Mouse (Mus musculus) stomach, postnatal 0 days (tissue): ENCODE data around the gene Tex101. TPM values are rescaled to one million over a fixed set of nuclear protein-coding genes. Genes with fewer than 3 reads are reported as not detected.
A peak's percentile ranks its signal among the peaks of the same experiment; 100 is the strongest.
"Not testable (repeated sequence)": the region's sequence is repeated elsewhere in the genome, so short reads cannot be mapped to it uniquely, and the experiment has no call there.

ENCODE experiments used
- ATAC-seq: fragments of 200-750 bp; cut with Nextera tagmentation; 2 replicates; pipeline ENCODE4 v1.8.0; 2017; ENCODE audit not compliant: low FRiP score, low TSS enrichment
- DNase-seq: peaks from one replicate; pipeline ENCODE4 v3.0.0-alpha.2; 2016; ENCODE audit warnings: low spot score
- H3K27ac ChIP-seq: fragments of 300-500 bp; sonication (generic); replicated peaks from 2 replicates; pipeline ENCODE4 v1.5.1; 2014; ENCODE audit warnings: mild to moderate bottlenecking, control low read depth
- H3K27me3 ChIP-seq: fragments of 300-500 bp; sonication (generic); 2 replicates; pipeline ENCODE4 v1.6.1; 2014; ENCODE audit warnings: low read length; ENCODE audit not compliant: control insufficient read depth, insufficient read depth
- H3K36me3 ChIP-seq: fragments of 300-500 bp; sonication (generic); 2 replicates; pipeline ENCODE4 v1.6.1; 2014; ENCODE audit warnings: low read length, mixed read lengths; ENCODE audit not compliant: control insufficient read depth, insufficient read depth
- H3K4me1 ChIP-seq: fragments of 300-500 bp; sonication (generic); replicated peaks from 2 replicates; pipeline ENCODE4 v1.6.1; 2014; ENCODE audit warnings: antibody characterized with exemption; ENCODE audit not compliant: control insufficient read depth, insufficient read depth
- H3K4me2 ChIP-seq: fragments of 300-500 bp; sonication (generic); replicated peaks from 2 replicates; pipeline ENCODE4 v1.6.1; 2014; ENCODE audit warnings: low read depth, mild to moderate bottlenecking, control low read depth, moderate library complexity
- H3K4me3 ChIP-seq: fragments of 300-500 bp; sonication (generic); 2 replicates; pipeline ENCODE4 v1.5.1; 2014; ENCODE audit warnings: low read depth, low read length, control low read depth
- H3K9ac ChIP-seq: fragments of 300-500 bp; sonication (generic); 2 replicates; pipeline ENCODE4 v1.6.1; 2014; ENCODE audit warnings: mild to moderate bottlenecking, low read length, control low read depth, mixed read lengths
- H3K9me3 ChIP-seq: fragments of 300-500 bp; sonication (generic); 2 replicates; pipeline ENCODE4 v1.6.1; 2016; ENCODE audit warnings: low read length; ENCODE audit not compliant: control insufficient read depth
- CTCF ChIP-seq: IDR thresholded peaks from 2 replicates; pipeline ENCODE4 v1.5.1; 2016; ENCODE audit warnings: antibody characterized with exemption, low read depth, mild to moderate bottlenecking, moderate library complexity
- EP300 ChIP-seq: optimal IDR thresholded peaks from 2 replicates; pipeline ENCODE3; 2016; ENCODE audit warnings: antibody characterized with exemption
- WGBS: fragments of 180-500 bp; shearing (Covaris S2); extraction: QIAGEN DNeasy Blood & Tissue Kit; methylation state at CpG from one replicate; pipeline ENCODE4 v1.1.7; 2014; 5-methylcytosine and 5-hydroxymethylcytosine counted together
- polyA plus RNA-seq: library from polyadenylated mRNA; unstranded; fragments of >200 nt; fragmentation: Nextera tagmentation; extraction: Ambion mirVana; gene quantifications from 2 replicates; pipeline ENCODE4 v1.2.1, GENCODE M21; 2015

Gene Tex101
- polyA plus RNA-seq, 1 experiment from 2014 or later, result 0.15 TPM

- Histone ChIP-seq H3K4me2 (peak overlapping the region; percentile 54), H3K4me1 (0 out of 2 replicates have a peak, but pooled peaks cover 2% of the 10 kb centered on the region), H3K9me3 (no peaks in the 10 kb centered on the region), H3K4me3 (peak overlapping the region; percentile 21), H3K9ac (no peak overlapping the region; the same call in 1 of the 2 replicates), H3K36me3 (no peaks in the 10 kb centered on the region), H3K27me3 (no peaks in the 10 kb centered on the region), H3K27ac (peak overlapping the region; percentile 45)
- WGBS, result 8% methylated on average over 32 of the region's 33 CpGs
- TF ChIP-seq EP300 (no peak), CTCF (peak; percentile 34)
- peak; percentile 87 for DNase-seq
- peak; percentile 93 for ATAC-seq
Measured at GRCm38 (mm10) chr7:24628685-24629610, 47.5 kb downstream of the Tex101 start.

- Histone ChIP-seq H3K36me3 (peaks cover 5% of the 10 kb centered on the region; the same call in 1 of the 2 replicates), H3K4me1 (no peaks in the 10 kb centered on the region), H3K4me2 (no peak overlapping the region), H3K4me3 (no peak overlapping the region), H3K9ac (no peak overlapping the region), H3K27ac (no peak overlapping the region), H3K9me3 (no peaks in the 10 kb centered on the region), H3K27me3 (no peaks in the 10 kb centered on the region)
- WGBS, result 80% methylated on average over 6 of the region's 6 CpGs
- ATAC-seq (no peak), DNase-seq (no peak)
- TF ChIP-seq CTCF (peak; percentile 40), EP300 (no peak)
Measured at GRCm38 (mm10) chr7:24622967-24623366, 53.5 kb downstream of the Tex101 start.

GRCm38 (mm10) chr7:24621193-24621592 is 55.3 kb downstream of the Tex101 start:
- Histone ChIP-seq H3K9me3 (no peaks in the 10 kb centered on the region), H3K4me3 (no peak overlapping the region), H3K27ac (no peak overlapping the region), H3K27me3 (no peaks in the 10 kb centered on the region), H3K4me1 (no peaks in the 10 kb centered on the region), H3K9ac (no peak overlapping the region), H3K4me2 (no peak overlapping the region), H3K36me3 (peaks cover 5% of the 10 kb centered on the region; the same call in 1 of the 2 replicates)
- ATAC-seq, result no peak
- 86% methylated on average over 3 of the region's 3 CpGs for WGBS
- TF ChIP-seq CTCF, result peak; percentile 59
- no peak for TF ChIP-seq EP300
- DNase-seq, result no peak

- Histone ChIP-seq H3K4me2 (no peak overlapping the region), H3K36me3 (peaks cover 5% of the 10 kb centered on the region; the same call in 1 of the 2 replicates), H3K27ac (no peak overlapping the region), H3K9me3 (no peaks in the 10 kb centered on the region), H3K4me1 (no peaks in the 10 kb centered on the region), H3K27me3 (no peaks in the 10 kb centered on the region), H3K4me3 (no peak overlapping the region), H3K9ac (no peak overlapping the region)
- ATAC-seq, result no peak
- DNase-seq, result no peak
- WGBS, result 72% methylated on average over 13 of the region's 13 CpGs
- TF ChIP-seq EP300 (no peak), CTCF (peak; percentile 27; the same call in 1 of the 2 replicates)
Measured at GRCm38 (mm10) chr7:24619671-24620397, 56.6 kb downstream of the Tex101 start.

GRCm38 (mm10) chr7:24618374-24618773 is 58.1 kb downstream of the Tex101 start:
- DNase-seq, H3K27me3 ChIP-seq, H3K27ac ChIP-seq, ATAC-seq, H3K9me3 ChIP-seq, H3K9ac ChIP-seq, H3K4me2 ChIP-seq, H3K4me3 ChIP-seq, H3K36me3 ChIP-seq, H3K4me1 ChIP-seq: not testable (repeated sequence)
- WGBS, result 94% methylated on average over 8 of the region's 8 CpGs

Other genes starting within 250 kb of the Tex101 start
- gene Irgc1, start 224.4 kb downstream of the Tex101 start, polyA plus RNA-seq, result 0.05 and 0.10 TPM in 2 replicates
- 26.8 and 28.8 TPM in 2 replicates for gene Plaur, start 214.2 kb downstream of the Tex101 start, polyA plus RNA-seq
- 3.4 and 4.5 TPM in 2 replicates for gene Cadm4, start 194.7 kb downstream of the Tex101 start, polyA plus RNA-seq
- gene Zfp428, start 169.7 kb downstream of the Tex101 start, polyA plus RNA-seq, result 13.6 and 15.8 TPM in 2 replicates
- 0.07 and 0.10 TPM in 2 replicates for gene AC161166.1, start 164.2 kb downstream of the Tex101 start, polyA plus RNA-seq
- 4.3 and 5.7 TPM in 2 replicates for gene Irgq, start 146.0 kb downstream of the Tex101 start, polyA plus RNA-seq
- gene Pinlyp, start 130.6 kb downstream of the Tex101 start, polyA plus RNA-seq, result 61.2 and 62.9 TPM in 2 replicates
- gene Xrcc1, start 130.4 kb downstream of the Tex101 start, polyA plus RNA-seq, result 27.4 and 31.4 TPM in 2 replicates
- gene Ethe1, start 89.1 kb downstream of the Tex101 start, polyA plus RNA-seq, result 120 and 128 TPM in 2 replicates
- gene Zfp575, start 89.0 kb downstream of the Tex101 start, polyA plus RNA-seq, result 3.6 and 4.0 TPM in 2 replicates
- 1.2 TPM in 2 replicates for gene Phldb3, start 65.9 kb downstream of the Tex101 start, polyA plus RNA-seq
- 277 and 306 TPM in 2 replicates for gene Lypd3, start 40.1 kb downstream of the Tex101 start, polyA plus RNA-seq
- gene BC049730, start 32.6 kb upstream of the Tex101 start, polyA plus RNA-seq, result not detected in 2 replicates
- not detected in 2 replicates for gene Gm4763, start 50.2 kb upstream of the Tex101 start, polyA plus RNA-seq
- gene Cd177, start 83.6 kb upstream of the Tex101 start, polyA plus RNA-seq, result 12.2 and 12.3 TPM in 2 replicates
- 2.3 and 2.7 TPM in 2 replicates for gene Ceacam10, start 100.5 kb upstream of the Tex101 start, polyA plus RNA-seq
- gene Gm9844, start 185.5 kb upstream of the Tex101 start, polyA plus RNA-seq, result 10.4 and 15.8 TPM in 2 replicates
- gene Lypd4, start 193.3 kb upstream of the Tex101 start, polyA plus RNA-seq, result not detected in 2 replicates
- gene Dmrtc2, start 193.4 kb upstream of the Tex101 start, polyA plus RNA-seq, result not detected in 2 replicates
- gene Rps19, start 207.7 kb upstream of the Tex101 start, polyA plus RNA-seq, result 2,060 and 2,085 TPM in 2 replicates
- gene Cd79a, start 220.7 kb upstream of the Tex101 start, polyA plus RNA-seq, result 0.25 and 0.44 TPM in 2 replicates
- 45.2 and 49.9 TPM in 2 replicates for gene Arhgef1, start 226.2 kb upstream of the Tex101 start, polyA plus RNA-seq